Mouse (Mus musculus) brain, embryonic 14.5 days (tissue): ENCODE measurements at regions not wholly inside any gene's neighbourhood (a gene's known extent, or its start where the extent isn't known, plus 50 kb on each side); places are given as distances from the start of the nearest gene placed in this dataset.

Experiments
- CTCF ChIP-seq: fragments of 200-500 bp; IDR thresholded peaks from 2 replicates; pipeline ENCODE4 v1.5.1; 2012; ENCODE audit warnings: inconsistent platforms, mild to moderate bottlenecking, moderate library complexity, borderline replicate concordance; ENCODE audit not compliant: insufficient read depth, insufficient read length; ENCODE audit errors: extremely low read depth
- POLR2A ChIP-seq: fragments of 200-500 bp; IDR thresholded peaks from 2 replicates; pipeline ENCODE4 v1.6.1; 2012; ENCODE audit warnings: mild to moderate bottlenecking, inconsistent platforms, borderline replicate concordance; ENCODE audit not compliant: poor library complexity, insufficient read depth, insufficient read length, severe bottlenecking; ENCODE audit errors: extremely low read depth

- TF ChIP-seq POLR2A = no peak
- TF ChIP-seq CTCF = no peak
These were observed 144.6 kb upstream of the Fat4 start for GRCm38 (mm10) chr3:38742155-38742554.
